Comparison of ENCODE assay signal across 12 mouse cellular contexts in genomic region chr6:89348363-89348762, GRCm38 (mm10). TPM values are rescaled to one million over a fixed set of nuclear protein-coding genes. Genes with fewer than 3 reads are reported as not detected.
A peak's percentile ranks its signal among the peaks of the same experiment; 100 is the strongest.
DNase-seq lines count a peak whose midpoint lies in the region; ATAC-seq lines count a peak whose summit lies in the region.
"Had no signal": no experiment of that assay in that cellular context is flagged by ENCODE, and none has a peak within 500 bp of the region (broad histone marks: within the 10 kb centered on the region; RNA-seq: fewer than 3 reads in every experiment).

No protein-coding gene starts in this region.

- H3K4me1 ChIP-seq in heart, embryonic 12.5 days (replicated peaks): peaks cover 78% of the 10 kb centered on the region
- peaks cover 74% of the 10 kb centered on the region for H3K4me1 ChIP-seq in embryonic facial prominence, embryonic 10.5 days
- peaks cover 52% of the 10 kb centered on the region for H3K4me1 ChIP-seq in forebrain, embryonic 15.5 days

- no peaks in the 10 kb centered on the region for H3K9me3 ChIP-seq in heart, embryonic 12.5 days (replicated peaks)
- H3K9me3 ChIP-seq in embryonic facial prominence, embryonic 10.5 days: no peaks in the 10 kb centered on the region
- H3K9me3 ChIP-seq in forebrain, embryonic 15.5 days: no peaks in the 10 kb centered on the region

- DNase-seq in heart, adult 8-10 months (ENCODE audit: low spot score): no peak
- peak; percentile 71 to 73 for DNase-seq in right cerebral cortex, postnatal 10 days (ENCODE audit: low spot score in 2 of 2)
- no peak for DNase-seq in right cerebral cortex, postnatal 14 days
- no peak for DNase-seq in embryonic facial prominence, embryonic 10.5 days (ENCODE audit: low spot score)
- DNase-seq in testis, postnatal 14 days (ENCODE audit: low spot score): peak; percentile 73
- no peak for DNase-seq in thymus, postnatal 10 days (ENCODE audit: low spot score in 2 of 2)
- DNase-seq: kidney, adult 8-10 months; lung, embryonic 14.5 days; thymus, adult 2 months had no signal

- no peak for ATAC-seq in heart, embryonic 12.5 days (ENCODE audit: insufficient number of reproducible peaks, low FRiP score)
- no peak for ATAC-seq in forebrain, embryonic 15.5 days (replicated peaks)
- ATAC-seq: midbrain, embryonic 16.5 days had no signal

- peaks cover 33% of the 10 kb centered on the region for H3K36me3 ChIP-seq in heart, embryonic 12.5 days
- H3K36me3 ChIP-seq in embryonic facial prominence, embryonic 10.5 days (replicated peaks): peaks cover 87% of the 10 kb centered on the region
- H3K36me3 ChIP-seq in forebrain, embryonic 15.5 days: peaks cover 18% of the 10 kb centered on the region

- H3K4me3 ChIP-seq in heart, embryonic 12.5 days: no peak overlapping the region
- no peak overlapping the region for H3K4me3 ChIP-seq in embryonic facial prominence, embryonic 10.5 days
- no peak overlapping the region for H3K4me3 ChIP-seq in forebrain, embryonic 15.5 days

- H3K27me3 ChIP-seq in heart, embryonic 12.5 days (replicated peaks): no peaks in the 10 kb centered on the region
- no peaks in the 10 kb centered on the region for H3K27me3 ChIP-seq in embryonic facial prominence, embryonic 10.5 days (replicated peaks; ENCODE audit: low read depth, poor library complexity, severe bottlenecking)
- H3K27me3 ChIP-seq in forebrain, embryonic 15.5 days: no peaks in the 10 kb centered on the region

- 72% methylated on average over 9 of the region's 9 CpGs for WGBS in heart, embryonic 12.5 days
- WGBS in embryonic facial prominence, embryonic 10.5 days: 51% methylated on average over 9 of the region's 9 CpGs
- WGBS in forebrain, embryonic 15.5 days: 72% methylated on average over 9 of the region's 9 CpGs

- H3K4me2 ChIP-seq in heart, embryonic 12.5 days: no peak overlapping the region
- no peak overlapping the region for H3K4me2 ChIP-seq in forebrain, embryonic 15.5 days (replicated peaks)
- H3K4me2 ChIP-seq: lung, embryonic 14.5 days had no signal

- no peak overlapping the region for H3K9ac ChIP-seq in heart, embryonic 12.5 days
- H3K9ac ChIP-seq in forebrain, embryonic 15.5 days (replicated peaks): no peak overlapping the region
- H3K9ac ChIP-seq: lung, embryonic 14.5 days had no signal

- peak overlapping the region; percentile 16; the same call in 1 of the 2 replicates for H3K27ac ChIP-seq in heart, embryonic 12.5 days (ENCODE audit: poor library complexity, severe bottlenecking)
- H3K27ac ChIP-seq in embryonic facial prominence, embryonic 10.5 days (replicated peaks): peak overlapping the region; percentile 24; the same call in 1 of the 2 replicates
- no peak overlapping the region for H3K27ac ChIP-seq in forebrain, embryonic 15.5 days (replicated peaks)

RNA-seq across cellular contexts. Expression of gene Plxna1, which starts 14.1 kb away (rescaled TPM):
- 13.4 and 17.3 TPM in 2 replicates for polyA plus RNA-seq in heart, embryonic 12.5 days (2016; fragmentation: Nextera tagmentation; extraction: Ambion mirVana)
- 10 to 100 TPM; 15.9 to 28.7 (median 20.2) TPM for total RNA-seq in heart, adult 8-10 months (2022)
- polyA plus RNA-seq in embryonic facial prominence, embryonic 10.5 days (2016; fragmentation: Nextera tagmentation; extraction: Ambion mirVana): 24.9 and 25.5 TPM in 2 replicates
- 39.5 and 45.7 TPM in 2 replicates for polyA plus RNA-seq in forebrain, embryonic 15.5 days (2015; fragmentation: Nextera tagmentation; extraction: Ambion mirVana)

Comparison
In these comparisons a context has a peak if more than half of its experiments do, and no peak if none do; other contexts are left out.
1. DNase-seq: peak in right cerebral cortex, postnatal 10 days (2 of 2) and testis, postnatal 14 days (single experiment); none in heart, adult 8-10 months (single experiment), right cerebral cortex, postnatal 14 days (single experiment), embryonic facial prominence, embryonic 10.5 days (single experiment) and thymus, postnatal 10 days (0 of 2).